Mouse (Mus musculus) myocyte (in vitro differentiated cells): ENCODE measurements around the gene Fuca2. TPM values are rescaled to one million over a fixed set of nuclear protein-coding genes. Genes with fewer than 3 reads are reported as not detected.

ENCODE experiments used
- H3K27me3 ChIP-seq: one replicate; pipeline ENCODE4 v1.6.1; 2011; ENCODE audit not compliant: control insufficient read depth, insufficient read depth, insufficient read length
- H3K36me3 ChIP-seq: one replicate; pipeline ENCODE4 v1.6.1; 2011; ENCODE audit not compliant: control insufficient read depth, insufficient read depth
- H3K4me2 ChIP-seq: one replicate; pipeline ENCODE4 v1.6.1; 2011; ENCODE audit warnings: low read depth, control low read depth
- H3K4me3 ChIP-seq: one replicate; pipeline ENCODE4 v1.5.1; 2011; ENCODE audit warnings: mild to moderate bottlenecking, control low read depth, moderate library complexity
- H3K79me2 ChIP-seq: one replicate; pipeline ENCODE4 v1.6.1; 2011; ENCODE audit not compliant: control insufficient read depth, insufficient read depth
- H3ac ChIP-seq: one replicate; pipeline ENCODE4 v1.6.1; 2011; ENCODE audit not compliant: control insufficient read depth, insufficient read length
- CEBPB ChIP-seq: IDR thresholded peaks from 2 replicates; pipeline ENCODE4 v1.6.1; 2011; ENCODE audit warnings: mild to moderate bottlenecking, moderate library complexity; ENCODE audit not compliant: poor library complexity, insufficient read depth, severe bottlenecking
- E2F4 ChIP-seq: IDR thresholded peaks from one replicate; pipeline ENCODE4 v1.6.1; 2011; ENCODE audit warnings: mild to moderate bottlenecking, control low read depth, moderate library complexity; ENCODE audit not compliant: insufficient read depth
- MAX ChIP-seq: IDR thresholded peaks from one replicate; pipeline ENCODE4 v1.6.1; 2011; ENCODE audit warnings: low read depth, mild to moderate bottlenecking, control low read depth
- MYOD1 ChIP-seq, 3 experiments: IDR thresholded peaks; one replicate each; pipeline ENCODE4 v1.6.1; 2011; ENCODE audit warnings: control low read depth in 2 of 3, low read depth in 2 of 3, mild to moderate bottlenecking in 2 of 3, moderate library complexity in 1 of 3; ENCODE audit not compliant: insufficient read length in 2 of 3, control insufficient read depth in 1 of 3
- MYOG ChIP-seq, 3 experiments: IDR thresholded peaks; one replicate each; pipeline ENCODE4 v1.6.1; 2011; ENCODE audit warnings: control low read depth in 2 of 3, low read depth in 2 of 3, mild to moderate bottlenecking in 2 of 3; ENCODE audit not compliant: insufficient read length in 2 of 3, control insufficient read depth in 1 of 3, insufficient read depth in 1 of 3
- POLR2A ChIP-seq: IDR thresholded peaks from one replicate; pipeline ENCODE4 v1.6.1; 2011; ENCODE audit warnings: low read depth, mild to moderate bottlenecking, control low read depth, moderate library complexity; ENCODE audit not compliant: insufficient read length
- POLR2AphosphoS2 ChIP-seq: IDR thresholded peaks from one replicate; pipeline ENCODE4 v1.6.1; 2011; ENCODE audit warnings: low read depth, control low read depth; ENCODE audit not compliant: insufficient read length
- REST ChIP-seq: IDR thresholded peaks from one replicate; pipeline ENCODE4 v1.6.1; 2011; ENCODE audit warnings: mild to moderate bottlenecking, control low read depth, moderate library complexity; ENCODE audit not compliant: insufficient read depth, insufficient read length
- SRF ChIP-seq: IDR thresholded peaks from one replicate; pipeline ENCODE4 v1.6.1; 2011; ENCODE audit warnings: low read depth; ENCODE audit not compliant: control insufficient read depth, insufficient read length
- TCF12 ChIP-seq: IDR thresholded peaks from one replicate; pipeline ENCODE4 v1.6.1; 2011; ENCODE audit warnings: mild to moderate bottlenecking, control low read depth; ENCODE audit not compliant: poor library complexity, insufficient read depth, severe bottlenecking
- TCF3 ChIP-seq: IDR thresholded peaks from one replicate; pipeline ENCODE4 v1.6.1; 2011; ENCODE audit warnings: low read depth, control low read depth; ENCODE audit not compliant: insufficient read length
- USF1 ChIP-seq: IDR thresholded peaks from one replicate; pipeline ENCODE4 v1.6.1; 2011; ENCODE audit warnings: low read depth, mild to moderate bottlenecking, control low read depth, moderate library complexity
- polyA plus RNA-seq: library from polyadenylated mRNA; unstranded; fragments of >200 nt; fragmentation: generic; extraction: Trizol; gene quantifications from one replicate; pipeline ENCODE4 v1.2.1, GENCODE M21; 2012; ENCODE audit warnings: missing spikeins

The Fuca2 gene
- polyA plus RNA-seq, 1 experiment, result 7.2 TPM

DNA sequence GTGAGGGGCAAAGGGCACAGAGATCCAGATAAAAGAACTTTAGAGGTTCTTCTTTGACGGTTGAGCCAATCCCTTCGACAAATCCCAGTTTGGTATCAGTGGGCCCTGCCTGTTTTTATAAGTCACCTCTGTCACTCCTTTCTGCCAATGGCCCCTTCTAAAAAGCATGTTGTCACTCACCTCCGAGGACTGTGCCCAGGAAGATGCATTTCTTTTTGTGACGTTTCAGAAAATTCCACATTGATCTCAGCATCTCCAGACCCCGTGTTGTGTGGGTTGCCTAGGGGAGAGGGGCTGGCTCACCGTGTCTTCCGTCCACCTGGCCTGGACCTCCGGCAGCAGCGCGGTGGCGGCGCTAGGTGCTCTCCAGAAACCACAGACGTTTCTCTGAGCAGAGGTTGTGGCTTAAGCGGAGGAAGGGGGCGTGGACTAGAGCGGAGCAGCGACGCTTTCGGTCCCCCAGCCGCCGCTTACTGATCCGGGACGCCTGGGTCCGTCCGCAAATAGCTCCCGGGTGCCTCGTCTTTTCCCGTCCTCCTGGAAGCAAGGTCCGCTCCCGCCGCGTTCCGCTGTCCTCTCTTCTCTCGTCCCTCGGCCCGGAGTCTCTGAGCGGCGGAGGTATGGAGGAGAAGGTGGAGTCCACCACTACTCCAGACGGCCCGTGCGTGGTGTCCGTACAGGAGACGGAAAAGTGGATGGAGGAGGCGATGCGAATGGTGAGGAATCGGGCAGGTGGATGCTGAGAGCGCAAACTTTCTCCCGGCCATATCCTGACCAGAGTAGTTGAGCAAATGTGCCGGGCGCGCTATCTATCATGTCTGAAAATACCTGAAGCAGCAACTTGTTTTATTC lies 53.5 kb downstream of the Fuca2 start, which contains the start of the genes Adat2 and Pex3:
Gene Adat2, plus strand, starts transcription at position 249 of the 852 bp plus-strand sequence.
Gene Pex3, minus strand, starts transcription at position 497 of the 852 bp plus-strand sequence.
- Histone ChIP-seq H3ac (peak within 1 kb of the TSS; percentile 82), H3K79me2 (peaks cover 9% of the 10 kb centered on the region), H3K4me3 (peak within 1 kb of the TSS; percentile 87), H3K4me2 (peak within 1 kb of the TSS; percentile 98), H3K36me3 (no peaks in the 10 kb centered on the region), H3K27me3 (no peaks in the 10 kb centered on the region)
- TF ChIP-seq TCF3 (no peak), MYOG (IDR thresholded peaks at IDR 0.05; ENCODE audit: control insufficient read depth in 1 of 3, insufficient read depth in 1 of 3, insufficient read length in 2 of 3, low read depth in 2 of 3) (peak in 2 of 3 experiments; percentile 32 to 47), CEBPB (0 out of 2 replicates have a peak, but pooled peaks have one; percentile 9), E2F4 (no peak), POLR2AphosphoS2 (peak; percentile 80), SRF (peak; percentile 12), REST (no peak), POLR2A (peak; percentile 77), MYOD1 (IDR thresholded peaks at IDR 0.05; ENCODE audit: control insufficient read depth in 1 of 3, insufficient read length in 2 of 3, low read depth in 2 of 3) (peak in 2 of 3 experiments; percentile 0 to 8)

DNA sequence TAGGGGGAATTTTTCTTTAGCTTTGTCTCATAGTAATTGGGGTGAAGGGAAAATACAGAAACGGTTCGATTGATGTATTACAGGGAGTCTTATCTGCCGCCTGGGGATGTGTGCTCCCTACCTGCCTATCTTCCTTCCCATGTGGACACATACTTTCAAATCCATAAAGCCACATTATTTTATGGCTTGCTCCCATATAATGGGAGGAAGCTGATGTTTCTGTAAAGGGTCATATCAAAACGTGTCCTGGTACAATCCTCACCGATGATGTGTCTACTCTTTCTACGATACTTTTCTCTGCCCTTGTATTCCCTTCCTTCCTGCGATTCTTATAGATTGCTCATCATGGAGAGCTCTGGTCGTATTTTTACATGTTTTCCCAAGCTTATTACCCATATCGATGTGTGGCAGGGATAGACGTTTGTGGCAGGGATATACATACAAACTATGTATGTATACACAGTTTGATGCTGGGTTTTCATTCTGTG lies 54.2 kb downstream of the Fuca2 start:
- peak overlapping the region; percentile 98 for H3K4me2 ChIP-seq

DNA sequence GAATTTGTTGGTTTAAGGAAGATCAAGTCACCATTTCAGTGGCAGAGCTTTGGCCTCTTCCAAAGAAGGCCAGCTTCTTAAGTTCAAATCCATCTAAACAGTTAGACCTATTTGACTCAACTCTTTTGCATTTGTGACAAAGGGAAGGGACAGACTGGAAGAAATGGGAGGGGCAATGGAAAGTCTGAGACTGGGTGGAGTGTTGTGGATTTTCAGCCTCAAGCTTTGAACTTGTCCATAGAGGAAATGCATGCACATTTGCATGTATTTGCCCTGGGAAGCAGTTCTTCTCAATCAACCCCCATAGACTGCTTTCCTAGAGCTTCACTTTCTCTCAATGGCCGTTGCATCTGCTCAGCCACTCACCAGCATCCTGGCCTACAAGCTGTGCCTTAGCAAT lies 55.0 kb downstream of the Fuca2 start:
- H3K27me3 ChIP-seq, result no peaks in the 10 kb centered on the region
- peak overlapping the region; percentile 87 for H3K4me3 ChIP-seq
- no peak overlapping the region for H3K4me2 ChIP-seq
- H3K79me2 ChIP-seq, result peaks cover 9% of the 10 kb centered on the region
- no peak overlapping the region for H3ac ChIP-seq
- TF ChIP-seq SRF, result no peak
- TF ChIP-seq MYOG (IDR thresholded peaks at IDR 0.05; ENCODE audit: control insufficient read depth in 1 of 3, insufficient read depth in 1 of 3, insufficient read length in 2 of 3, low read depth in 2 of 3), result no peak
- TF ChIP-seq USF1, result no peak
- TF ChIP-seq TCF12, result no peak
- no peak for TF ChIP-seq TCF3
- TF ChIP-seq POLR2AphosphoS2, result no peak
- TF ChIP-seq POLR2A, result no peak
- no peak for TF ChIP-seq E2F4
- no peak for TF ChIP-seq MYOD1 (IDR thresholded peaks at IDR 0.05; ENCODE audit: control insufficient read depth in 1 of 3, insufficient read length in 2 of 3, low read depth in 2 of 3)
- TF ChIP-seq MAX, result no peak
- H3K36me3 ChIP-seq, result no peaks in the 10 kb centered on the region

More for the DNA sequence above, 54.2 kb downstream of the Fuca2 start:
- Histone ChIP-seq H3K36me3 (no peaks in the 10 kb centered on the region), H3K79me2 (peaks cover 9% of the 10 kb centered on the region), H3K4me3 (peak overlapping the region; percentile 87), H3ac (peak overlapping the region; percentile 82), H3K27me3 (no peaks in the 10 kb centered on the region)
- TF ChIP-seq CEBPB (no peak), TCF3 (no peak), TCF12 (no peak), POLR2AphosphoS2 (no peak), SRF (no peak), MAX (no peak), MYOG (IDR thresholded peaks at IDR 0.05; ENCODE audit: control insufficient read depth in 1 of 3, insufficient read depth in 1 of 3, insufficient read length in 2 of 3, low read depth in 2 of 3) (no peak), E2F4 (no peak), POLR2A (no peak), REST (no peak), USF1 (no peak), MYOD1 (IDR thresholded peaks at IDR 0.05; ENCODE audit: control insufficient read depth in 1 of 3, insufficient read length in 2 of 3, low read depth in 2 of 3) (no peak)

DNA sequence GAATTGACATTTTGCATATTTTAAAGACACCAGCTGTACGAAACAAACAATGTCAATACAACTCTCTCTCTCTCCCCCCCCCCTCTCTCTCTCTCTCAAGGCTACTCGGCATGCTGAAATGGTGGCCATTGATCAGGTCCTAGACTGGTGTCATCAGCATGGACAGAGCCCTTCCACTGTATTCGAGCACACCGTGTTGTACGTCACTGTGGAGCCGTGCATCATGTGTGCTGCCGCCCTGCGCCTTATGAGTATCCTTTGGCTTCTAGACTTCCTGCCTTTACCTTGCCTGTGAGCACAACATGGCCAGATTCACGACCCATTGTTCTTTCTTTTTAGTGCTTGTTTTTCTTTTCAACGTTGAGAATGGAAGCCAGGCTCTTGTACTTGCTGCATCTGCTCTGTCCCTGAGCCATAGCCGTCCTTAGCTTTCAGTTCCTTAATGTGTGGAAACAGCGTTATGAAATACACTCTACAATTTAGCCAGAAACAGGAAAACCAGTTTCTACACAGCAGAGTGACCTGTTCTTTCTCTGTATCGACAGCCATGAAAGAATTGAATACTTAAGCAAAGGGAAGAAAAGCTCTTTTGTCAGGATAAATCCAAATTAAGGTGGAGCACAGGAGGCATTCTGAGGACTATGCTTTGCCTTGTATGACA lies 60.8 kb downstream of the Fuca2 start:
- Histone ChIP-seq H3K4me2 (no peak overlapping the region), H3K79me2 (no peaks in the 10 kb centered on the region), H3K27me3 (no peaks in the 10 kb centered on the region), H3ac (no peak overlapping the region), H3K36me3 (peaks cover 18% of the 10 kb centered on the region), H3K4me3 (no peak overlapping the region)
- TF ChIP-seq USF1, result no peak
- TF ChIP-seq TCF12, result no peak
